Mouse (Mus musculus) megakaryocyte, embryonic 14.5 days (primary cell): ENCODE measurements at regions not wholly inside any gene's neighbourhood (a gene's known extent, or its start where the extent isn't known, plus 50 kb on each side); places are given as distances from the start of the nearest gene placed in this dataset.

Experiments used
- FLI1 ChIP-seq: IDR thresholded peaks from 2 replicates; pipeline ENCODE4 v1.6.1; 2012; ENCODE audit warnings: low read length, inconsistent platforms, mixed read lengths
- GATA1 ChIP-seq: IDR thresholded peaks from 3 replicates; pipeline ENCODE4 v1.6.1; 2012; ENCODE audit warnings: mixed read lengths, low read length, inconsistent platforms, borderline replicate concordance

GRCm38 (mm10) chr8:34601426-34601953 lies 490.0 kb upstream of the Gm10131 start:
- no peak for TF ChIP-seq GATA1
- TF ChIP-seq FLI1: no peak
